Mouse (Mus musculus): ENCODE measurements around the gene Mzt1. TPM values are rescaled to one million over a fixed set of nuclear protein-coding genes. Genes with fewer than 3 reads are reported as not detected.
A peak's percentile ranks its signal among the peaks of the same experiment; 100 is the strongest.
"Not testable (repeated sequence)": the region's sequence is repeated elsewhere in the genome, so short reads cannot be mapped to it uniquely, and the experiment has no call there.

The Mzt1 gene
- polyA plus RNA-seq, 1 experiment from 2014 or later, result 128 TPM

GRCm38 (mm10) chr14:99039308-99039707 lies 6.6 kb downstream of the Mzt1 start:
- not testable (repeated sequence) for H3K36me3 ChIP-seq; H3K4me3 ChIP-seq; H3K9ac ChIP-seq; H3K27me3 ChIP-seq (replicated peaks); H3K9me3 ChIP-seq; ATAC-seq (ENCODE audit: low FRiP score, low read depth); H3K4me2 ChIP-seq (replicated peaks); H3K27ac ChIP-seq
- H3K4me1 ChIP-seq, result peaks cover 12% of the 10 kb centered on the region
- 51% methylated on average over 5 of the region's 5 CpGs for WGBS

DNA sequence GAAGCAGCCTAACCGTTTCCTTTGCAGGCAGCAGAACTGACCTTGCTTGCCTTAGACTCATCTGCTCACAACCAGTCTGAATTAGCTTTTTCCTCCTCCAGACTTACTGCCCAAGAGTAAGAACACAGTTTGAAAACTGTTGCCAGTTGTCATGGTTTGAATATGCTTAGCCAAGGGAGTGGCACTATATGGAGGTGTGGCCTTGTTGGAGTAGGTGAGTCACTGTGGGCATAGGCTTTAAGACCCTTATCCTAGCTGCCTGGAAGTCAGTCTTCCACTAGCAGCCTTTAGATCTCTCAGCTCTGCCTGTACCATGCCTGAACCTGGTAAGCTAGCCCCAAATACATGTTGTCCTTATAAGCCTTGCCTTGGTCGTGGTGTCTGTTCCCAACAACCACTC lies 8.2 kb downstream of the Mzt1 start:
- Histone ChIP-seq H3K27me3 (replicated peaks) (no peaks in the 10 kb centered on the region), H3K4me1 (0 out of 2 replicates have a peak, but pooled peaks cover 3% of the 10 kb centered on the region), H3K36me3 (peaks cover 11% of the 10 kb centered on the region; the same call in 1 of the 2 replicates), H3K9me3 (no peaks in the 10 kb centered on the region), H3K4me2 (replicated peaks) (no peak overlapping the region), H3K4me3 (no peak overlapping the region), H3K27ac (no peak overlapping the region), H3K9ac (no peak overlapping the region)
- WGBS, result 89% methylated on average over 2 of the region's 2 CpGs
- ATAC-seq (ENCODE audit: low FRiP score, low read depth), result no peak

GRCm38 (mm10) chr14:99036039-99036438 lies 9.9 kb downstream of the Mzt1 start:
- Histone ChIP-seq H3K27me3 (replicated peaks) (no peaks in the 10 kb centered on the region), H3K27ac (no peak overlapping the region), H3K9me3 (no peaks in the 10 kb centered on the region), H3K4me1 (no peaks in the 10 kb centered on the region), H3K4me3 (no peak overlapping the region), H3K4me2 (replicated peaks) (no peak overlapping the region), H3K36me3 (peaks cover 11% of the 10 kb centered on the region; the same call in 1 of the 2 replicates), H3K9ac (no peak overlapping the region)
- 82% methylated on average over 4 of the region's 4 CpGs for WGBS
- no peak for ATAC-seq (ENCODE audit: low FRiP score, low read depth)

- WGBS, result 98% methylated on average over 8 of the region's 8 CpGs
- H3K9ac ChIP-seq; H3K9me3 ChIP-seq; H3K27me3 ChIP-seq (replicated peaks); H3K27ac ChIP-seq; ATAC-seq (ENCODE audit: low FRiP score, low read depth); H3K4me1 ChIP-seq; H3K4me3 ChIP-seq; H3K4me2 ChIP-seq (replicated peaks): not testable (repeated sequence)
- peaks cover 11% of the 10 kb centered on the region; the same call in 1 of the 2 replicates for H3K36me3 ChIP-seq
These were observed 11.1 kb downstream of the Mzt1 start for GRCm38 (mm10) chr14:99034851-99035250.

DNA sequence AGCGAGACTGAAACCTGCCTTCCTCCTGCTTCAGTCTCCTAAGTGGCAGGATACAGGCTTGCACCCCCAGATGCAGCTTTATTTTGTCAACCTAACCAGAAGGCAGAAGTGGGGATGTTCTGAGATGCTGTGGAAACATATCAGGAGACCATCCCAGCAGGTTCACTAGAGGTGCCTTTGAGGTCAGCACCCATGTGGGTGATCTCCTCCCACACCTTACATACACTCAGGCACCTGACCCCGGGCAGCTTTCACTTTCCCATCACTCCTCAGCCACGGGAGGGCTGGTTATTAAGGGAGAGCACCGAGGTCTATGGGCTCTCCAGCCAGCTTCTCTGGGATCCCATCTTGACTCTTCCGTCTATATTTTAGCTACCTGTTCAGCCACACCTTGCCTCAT lies 13.3 kb downstream of the Mzt1 start:
- Histone ChIP-seq H3K9ac (no peak overlapping the region), H3K27me3 (replicated peaks) (no peaks in the 10 kb centered on the region), H3K27ac (no peak overlapping the region), H3K9me3 (no peaks in the 10 kb centered on the region), H3K4me2 (replicated peaks) (no peak overlapping the region), H3K4me1 (no peaks in the 10 kb centered on the region), H3K36me3 (peaks cover 8% of the 10 kb centered on the region; the same call in 1 of the 2 replicates), H3K4me3 (no peak overlapping the region)
- 83% methylated on average over 5 of the region's 5 CpGs for WGBS
- ATAC-seq (ENCODE audit: low FRiP score, low read depth), result no peak

- Histone ChIP-seq H3K36me3 (peaks cover 8% of the 10 kb centered on the region; the same call in 1 of the 2 replicates), H3K4me1 (no peaks in the 10 kb centered on the region), H3K4me3 (no peak overlapping the region), H3K27me3 (replicated peaks) (no peaks in the 10 kb centered on the region), H3K9ac (no peak overlapping the region), H3K27ac (no peak overlapping the region), H3K9me3 (no peaks in the 10 kb centered on the region), H3K4me2 (replicated peaks) (no peak overlapping the region)
- ATAC-seq (ENCODE audit: low FRiP score, low read depth), result no peak
- 82% methylated on average over 5 of the region's 5 CpGs for WGBS
These were observed 14.5 kb downstream of the Mzt1 start for GRCm38 (mm10) chr14:99031337-99031873.

DNA sequence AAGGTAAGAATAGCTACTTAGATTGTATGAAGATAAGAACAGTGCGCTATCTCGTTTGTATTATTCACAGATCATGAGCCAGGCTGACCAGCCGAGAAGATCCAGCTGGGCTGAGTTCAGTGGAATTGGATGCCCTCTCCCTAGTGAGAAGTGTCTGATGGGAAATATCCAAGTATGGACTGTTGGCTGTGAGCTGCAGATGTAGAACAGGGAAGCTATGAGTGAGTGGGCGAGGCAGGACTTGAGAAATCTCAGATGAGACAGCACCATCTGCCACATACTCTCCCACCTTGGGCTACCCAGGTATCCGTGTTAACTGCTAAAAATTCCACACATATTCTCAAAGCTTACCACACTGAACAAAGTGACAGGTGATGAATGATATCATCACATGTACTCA lies 15.9 kb downstream of the Mzt1 start:
- ATAC-seq (ENCODE audit: low FRiP score, low read depth), result no peak
- no peak overlapping the region for H3K4me2 ChIP-seq (replicated peaks)
- H3K4me1 ChIP-seq, result no peaks in the 10 kb centered on the region
- no peaks in the 10 kb centered on the region for H3K9me3 ChIP-seq
- no peaks in the 10 kb centered on the region for H3K27me3 ChIP-seq (replicated peaks)
- 89% methylated on average over 5 of the region's 5 CpGs for WGBS
- H3K9ac ChIP-seq, result no peak overlapping the region
- H3K27ac ChIP-seq, result no peak overlapping the region
- peaks cover 7% of the 10 kb centered on the region; the same call in 1 of the 2 replicates for H3K36me3 ChIP-seq
- no peak overlapping the region for H3K4me3 ChIP-seq

DNA sequence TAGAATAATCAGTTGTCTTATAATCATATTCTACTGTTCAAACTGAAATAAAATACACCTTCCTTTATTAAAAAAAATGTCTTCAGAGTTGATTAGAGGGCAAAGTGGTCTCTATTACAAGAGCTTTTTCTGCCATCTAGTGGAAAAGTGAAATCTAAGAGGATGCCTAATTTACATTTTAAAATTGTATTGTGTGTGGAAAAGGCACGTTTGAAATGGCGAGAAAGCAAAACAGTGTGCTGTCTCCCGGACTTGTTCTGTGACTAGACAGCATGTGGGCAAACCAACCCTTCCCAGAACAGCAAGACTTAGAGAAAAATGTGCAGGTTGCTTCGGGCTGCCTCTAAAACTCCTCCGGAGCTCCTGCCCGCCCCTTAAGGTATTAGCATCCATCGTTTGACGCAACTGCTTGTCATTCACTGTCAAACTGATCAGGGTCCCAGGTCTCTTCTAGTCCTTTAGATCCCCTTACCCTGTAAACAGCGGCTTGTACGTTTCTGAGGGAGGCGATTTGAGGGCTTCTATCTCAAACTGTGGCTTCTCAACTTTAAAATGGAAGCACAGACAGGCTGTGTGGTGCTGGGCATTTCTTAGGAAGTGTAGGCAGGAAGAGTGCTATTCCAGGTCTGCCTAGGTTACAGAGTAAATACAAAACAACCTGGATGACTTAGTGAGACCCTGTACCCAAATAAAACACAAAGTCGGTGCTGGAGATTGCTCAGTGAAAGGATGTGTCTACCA lies 23.4 kb downstream of the Mzt1 start:
- H3K4me1 ChIP-seq, result no peaks in the 10 kb centered on the region
- H3K27ac ChIP-seq, result no peak overlapping the region
- H3K4me2 ChIP-seq (replicated peaks), result peak overlapping the region; percentile 49
- no peaks in the 10 kb centered on the region for H3K9me3 ChIP-seq
- H3K9ac ChIP-seq, result no peak overlapping the region
- no peaks in the 10 kb centered on the region for H3K36me3 ChIP-seq
- WGBS, result 60% methylated on average over 12 of the region's 12 CpGs
- H3K27me3 ChIP-seq (replicated peaks), result no peaks in the 10 kb centered on the region
- no peak for ATAC-seq (ENCODE audit: low FRiP score, low read depth)
- no peak overlapping the region for H3K4me3 ChIP-seq

DNA sequence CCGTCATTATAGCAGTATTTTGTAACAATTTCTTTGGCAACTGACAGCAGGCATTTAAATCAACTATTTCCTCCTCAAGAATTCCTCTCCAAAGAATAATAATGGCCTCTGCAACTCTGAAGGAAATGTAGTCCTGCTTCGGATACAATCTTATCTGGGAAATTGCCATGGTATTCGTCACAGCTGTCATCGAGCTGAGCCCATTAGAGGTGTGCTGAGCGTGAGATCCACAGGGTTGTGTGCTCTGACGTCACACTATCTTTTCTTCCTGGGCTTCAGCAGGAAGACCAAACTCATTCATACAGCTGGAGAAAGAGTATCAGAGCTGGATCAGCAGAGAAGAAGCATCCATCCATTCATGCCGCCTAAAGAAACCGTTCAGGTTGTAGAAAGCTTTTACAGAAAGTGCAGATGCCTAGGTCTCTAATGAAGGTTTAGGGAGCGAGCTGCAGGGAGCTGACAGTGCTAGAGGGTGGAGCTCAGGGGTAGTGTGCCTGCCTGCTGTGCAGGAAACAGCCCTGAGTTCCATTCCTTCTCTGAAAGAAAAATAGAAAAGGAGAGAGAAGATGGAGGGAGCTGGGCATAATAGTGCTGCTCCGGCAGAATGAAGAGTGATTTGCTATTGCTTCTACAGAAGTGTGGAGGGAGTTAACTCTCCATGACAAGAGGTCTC lies 26.7 kb downstream of the Mzt1 start:
- H3K27ac ChIP-seq, result no peak overlapping the region
- H3K36me3 ChIP-seq, result no peaks in the 10 kb centered on the region
- H3K27me3 ChIP-seq (replicated peaks), result no peaks in the 10 kb centered on the region
- H3K4me3 ChIP-seq, result no peak overlapping the region
- no peaks in the 10 kb centered on the region for H3K9me3 ChIP-seq
- 61% methylated on average over 10 of the region's 10 CpGs for WGBS
- H3K4me1 ChIP-seq, result no peaks in the 10 kb centered on the region
- H3K4me2 ChIP-seq (replicated peaks), result no peak overlapping the region
- no peak overlapping the region for H3K9ac ChIP-seq
- ATAC-seq (ENCODE audit: low FRiP score, low read depth), result no peak

DNA sequence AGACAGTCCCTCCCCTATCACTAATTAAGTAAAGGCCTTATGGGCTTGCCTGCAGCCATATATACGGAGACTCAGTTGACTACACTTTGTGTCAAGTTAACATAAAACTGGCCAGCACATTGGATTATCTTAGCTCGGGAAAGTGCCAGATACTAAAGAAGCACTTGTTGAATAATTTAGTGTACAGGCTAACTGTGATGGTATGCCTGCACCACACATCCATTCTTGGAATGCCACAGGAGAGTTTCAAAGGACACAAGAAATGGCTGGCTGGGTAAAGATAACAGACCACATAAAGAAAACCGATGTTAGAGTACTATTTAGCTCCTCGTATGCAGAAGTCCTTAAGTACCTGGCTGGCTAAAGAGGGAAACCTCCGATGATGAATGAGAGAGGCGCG lies 27.2 kb downstream of the Mzt1 start:
- Histone ChIP-seq H3K27me3 (replicated peaks) (no peaks in the 10 kb centered on the region), H3K27ac (no peak overlapping the region), H3K36me3 (no peaks in the 10 kb centered on the region), H3K4me3 (no peak overlapping the region), H3K9me3 (no peaks in the 10 kb centered on the region), H3K9ac (no peak overlapping the region), H3K4me1 (no peaks in the 10 kb centered on the region), H3K4me2 (replicated peaks) (no peak overlapping the region)
- ATAC-seq (ENCODE audit: low FRiP score, low read depth), result no peak
- 83% methylated on average over 7 of the region's 7 CpGs for WGBS

DNA sequence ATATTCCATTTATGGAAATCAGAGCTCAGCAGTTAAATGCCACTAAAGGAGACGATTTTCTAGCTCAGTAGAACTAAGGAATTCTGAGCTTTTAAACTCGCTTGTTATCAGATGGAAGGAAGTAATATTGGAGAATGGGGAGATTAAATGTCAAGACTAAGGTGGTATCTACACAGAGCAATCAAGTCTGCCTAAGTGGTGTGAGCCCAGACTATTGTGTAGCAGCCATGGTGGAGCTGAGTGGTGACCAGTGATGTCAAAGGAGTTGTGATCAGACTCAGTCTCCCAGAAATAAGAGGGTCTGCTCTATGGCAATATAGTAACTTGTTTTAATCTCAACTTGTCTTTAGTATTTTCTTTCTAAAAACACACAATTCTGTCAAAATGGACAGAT lies 35.0 kb downstream of the Mzt1 start:
- WGBS, result 79% methylated on average over 2 of the region's 2 CpGs
- H3K4me1 ChIP-seq, result no peaks in the 10 kb centered on the region

GRCm38 (mm10) chr14:99010224-99010919 lies 35.6 kb downstream of the Mzt1 start:
- H3K9ac ChIP-seq, result no peak overlapping the region
- H3K36me3 ChIP-seq, result no peaks in the 10 kb centered on the region
- no peak overlapping the region for H3K4me3 ChIP-seq
- H3K27me3 ChIP-seq (replicated peaks), result no peaks in the 10 kb centered on the region
- H3K4me2 ChIP-seq (replicated peaks), result no peak overlapping the region
- no peaks in the 10 kb centered on the region for H3K4me1 ChIP-seq
- 79% methylated on average over 8 of the region's 8 CpGs for WGBS
- ATAC-seq (ENCODE audit: low FRiP score, low read depth), result no peak
- no peak overlapping the region for H3K27ac ChIP-seq
- no peaks in the 10 kb centered on the region for H3K9me3 ChIP-seq

More for the DNA sequence above, 35.0 kb downstream of the Mzt1 start:
- no peaks in the 10 kb centered on the region for H3K36me3 ChIP-seq
- no peak overlapping the region for H3K4me2 ChIP-seq (replicated peaks)
- no peak overlapping the region for H3K27ac ChIP-seq
- H3K9me3 ChIP-seq, result no peaks in the 10 kb centered on the region
- no peaks in the 10 kb centered on the region for H3K27me3 ChIP-seq (replicated peaks)
- no peak for ATAC-seq (ENCODE audit: low FRiP score, low read depth)
- no peak overlapping the region for H3K9ac ChIP-seq
- no peak overlapping the region for H3K4me3 ChIP-seq
